Mouse (Mus musculus) embryonic fibroblast, embryonic 13.5 days (primary cell): ENCODE measurements at regions not wholly inside any gene's neighbourhood (a gene's known extent, or its start where the extent isn't known, plus 50 kb on each side); places are given as distances from the start of the nearest gene placed in this dataset.

Experiments used
- CTCF ChIP-seq: IDR thresholded peaks from 2 replicates; pipeline ENCODE4 v1.5.1; 2011; ENCODE audit warnings: mild to moderate bottlenecking, control low read depth, low read length, moderate library complexity, borderline replicate concordance; ENCODE audit not compliant: insufficient read depth
- POLR2A ChIP-seq: IDR thresholded peaks from 2 replicates; pipeline ENCODE4 v1.6.1; 2011; ENCODE audit warnings: low read depth, mild to moderate bottlenecking, control low read depth, low read length, moderate library complexity

- TF ChIP-seq CTCF = no peak
- TF ChIP-seq POLR2A = no peak
Observed at GRCm38 (mm10) chr15:61160666-61161065, 237.9 kb upstream of the A1bg start.
